Mouse (Mus musculus) lung, adult 2 months (tissue): ENCODE data around the gene Gm3739.
"Not testable (repeated sequence)": the region's sequence is repeated elsewhere in the genome, so short reads cannot be mapped to it uniquely, and the experiment has no call there.

ENCODE experiments used
- CTCF ChIP-seq: fragments of 200-500 bp; IDR thresholded peaks from 2 replicates; pipeline ENCODE4 v1.5.1; 2011; ENCODE audit warnings: mild to moderate bottlenecking, low read length, control low read depth; ENCODE audit not compliant: insufficient read depth
- POLR2A ChIP-seq: fragments of 200-500 bp; IDR thresholded peaks from 2 replicates; pipeline ENCODE4 v1.6.1; 2011; ENCODE audit warnings: low read depth, mild to moderate bottlenecking, control low read depth, low read length, borderline replicate concordance; ENCODE audit errors: extremely low read depth

- TF ChIP-seq POLR2A, CTCF: not testable (repeated sequence)
Observed at GRCm38 (mm10) chr14:7315093-7315492, 244 bp upstream of the Gm3739 start.
